Mouse (Mus musculus): ENCODE data around the gene Bckdk. TPM values are rescaled to one million over a fixed set of nuclear protein-coding genes. Genes with fewer than 3 reads are reported as not detected.

The Bckdk gene
- total and polyA plus RNA-seq, 3 experiments = 32.6 to 126 TPM; not detected in 1

GRCm38 (mm10) chr7:127921516-127921915, 17.6 kb downstream of the Bckdk start:
- peaks cover 2 to 13% of the 10 kb centered on the region in 2 experiments for H3K36me3 ChIP-seq (ENCODE audit: control insufficient read depth in 1 of 2, insufficient read depth in 2 of 2, low read length in 2 of 2)

GRCm38 (mm10) chr7:127922451-127923275, 18.8 kb downstream of the Bckdk start:
- Histone ChIP-seq H3K79me2 (ENCODE audit: control insufficient read depth, insufficient read depth, low read length, poor library complexity) (no peaks in the 10 kb centered on the region), H3K27me3 (ENCODE audit: control insufficient read depth in 1 of 2, insufficient read depth in 2 of 2, low read length in 2 of 2) (no peaks in the 10 kb centered on the region), H3K4me1 (ENCODE audit: control insufficient read depth in 1 of 2, insufficient read depth in 2 of 2, low read length in 2 of 2) (peaks cover 0 to 11% of the 10 kb centered on the region in 2 experiments; a peak in 2 of 4 replicates), H3K36me3 (ENCODE audit: control insufficient read depth in 1 of 2, insufficient read depth in 2 of 2, low read length in 2 of 2) (peaks cover 2 to 13% of the 10 kb centered on the region in 2 experiments), H3K27ac (ENCODE audit: control insufficient read depth, low read depth, low read length) (peak overlapping the region; percentile 52), H3K4me3 (ENCODE audit: control insufficient read depth in 1 of 2, insufficient read depth in 1 of 2, low read depth in 2 of 2, low read length in 2 of 2) (no peak overlapping the region), H3K9me3 (replicated peaks; ENCODE audit: insufficient read depth, low read length) (no peaks in the 10 kb centered on the region), H3K9ac (ENCODE audit: control insufficient read depth, low read depth, low read length, poor library complexity, severe bottlenecking) (no peak overlapping the region)
- TF ChIP-seq UBTF (IDR thresholded peaks at IDR 0.05; ENCODE audit: borderline replicate concordance, insufficient read depth, low read depth, low read length) (no peak), RAD21 (IDR thresholded peaks at IDR 0.05; ENCODE audit: low read depth, low read length) (no peak), MYC (IDR thresholded peaks at IDR 0.05; ENCODE audit: low read depth, low read length) (no peak), NRF1 (IDR thresholded peaks at IDR 0.05; ENCODE audit: insufficient read depth, low read depth, low read length, poor library complexity, severe bottlenecking) (no peak)
- peak; percentile 68 for DNase-seq (ENCODE audit: low read depth, low spot score)

More at GRCm38 (mm10) chr7:127921516-127921915, 17.6 kb downstream of the Bckdk start:
- H3K4me1 ChIP-seq (ENCODE audit: control insufficient read depth in 1 of 2, insufficient read depth in 2 of 2, low read length in 2 of 2) = peaks cover 0 to 11% of the 10 kb centered on the region in 2 experiments; a peak in 2 of 4 replicates
- H3K27ac ChIP-seq (ENCODE audit: control insufficient read depth, low read depth, low read length) = no peak overlapping the region
- no peaks in the 10 kb centered on the region for H3K9me3 ChIP-seq (replicated peaks; ENCODE audit: insufficient read depth, low read length)
- TF ChIP-seq USF2 (IDR thresholded peaks at IDR 0.05; ENCODE audit: borderline replicate concordance in 1 of 2, insufficient read depth in 1 of 2, low read depth in 1 of 2, low read length in 2 of 2) (no peak), SMC3 (IDR thresholded peaks at IDR 0.05; ENCODE audit: low read depth, low read length) (peak; percentile 38), ZNF384 (IDR thresholded peaks at IDR 0.05; ENCODE audit: low read depth, low read length) (no peak), UBTF (IDR thresholded peaks at IDR 0.05; ENCODE audit: borderline replicate concordance, insufficient read depth, low read depth, low read length) (no peak), CTCF (IDR thresholded peaks at IDR 0.05 in 2 of 3, conservative IDR thresholded peaks at IDR 0.05 in 1 of 3; ENCODE audit: control insufficient read depth in 1 of 3, insufficient read depth in 1 of 3, low read depth in 2 of 3, low read length in 3 of 3, poor library complexity in 1 of 3, severe bottlenecking in 1 of 3) (peak; percentile 53 to 71 (median 62)), RAD21 (IDR thresholded peaks at IDR 0.05; ENCODE audit: low read depth, low read length) (peak; percentile 12), TCF12 (IDR thresholded peaks at IDR 0.05; ENCODE audit: low read depth, low read length) (no peak), MEF2A (IDR thresholded peaks at IDR 0.05; ENCODE audit: extremely low read depth, insufficient replicate concordance, low read depth, low read length, poor library complexity, severe bottlenecking) (no peak)
- H3K27me3 ChIP-seq (ENCODE audit: control insufficient read depth in 1 of 2, insufficient read depth in 2 of 2, low read length in 2 of 2) = no peaks in the 10 kb centered on the region
- no peaks in the 10 kb centered on the region for H3K79me2 ChIP-seq (ENCODE audit: control insufficient read depth, insufficient read depth, low read length, poor library complexity)
- no peak overlapping the region for H3K9ac ChIP-seq (ENCODE audit: control insufficient read depth, low read depth, low read length, poor library complexity, severe bottlenecking)
- H3K4me3 ChIP-seq (ENCODE audit: control insufficient read depth in 1 of 2, insufficient read depth in 1 of 2, low read depth in 2 of 2, low read length in 2 of 2) = no peak overlapping the region
- peak; percentile 59 for DNase-seq (ENCODE audit: low read depth, low spot score)

GRCm38 (mm10) chr7:127923714-127924113, 19.8 kb downstream of the Bckdk start:
- Histone ChIP-seq H3K9ac (ENCODE audit: control insufficient read depth, low read depth, low read length, poor library complexity, severe bottlenecking) (no peak overlapping the region), H3K4me3 (ENCODE audit: control insufficient read depth in 1 of 2, insufficient read depth in 1 of 2, low read depth in 2 of 2, low read length in 2 of 2) (no peak overlapping the region), H3K79me2 (ENCODE audit: control insufficient read depth, insufficient read depth, low read length, poor library complexity) (no peaks in the 10 kb centered on the region), H3K27ac (ENCODE audit: control insufficient read depth, low read depth, low read length) (no peak overlapping the region), H3K9me3 (replicated peaks; ENCODE audit: insufficient read depth, low read length) (no peaks in the 10 kb centered on the region), H3K27me3 (ENCODE audit: control insufficient read depth in 1 of 2, insufficient read depth in 2 of 2, low read length in 2 of 2) (no peaks in the 10 kb centered on the region), H3K36me3 (ENCODE audit: control insufficient read depth in 1 of 2, insufficient read depth in 2 of 2, low read length in 2 of 2) (peaks cover 2 to 15% of the 10 kb centered on the region in 2 experiments), H3K4me1 (ENCODE audit: control insufficient read depth in 1 of 2, insufficient read depth in 2 of 2, low read length in 2 of 2) (peaks cover 0 to 13% of the 10 kb centered on the region in 2 experiments; a peak in 2 of 4 replicates)
- no peak for TF ChIP-seq EP300 (IDR thresholded peaks at IDR 0.05; ENCODE audit: low read depth in 1 of 2, low read length in 2 of 2)
- TF ChIP-seq MYC (IDR thresholded peaks at IDR 0.05; ENCODE audit: low read depth, low read length) = no peak
- no peak for TF ChIP-seq ETS1 (IDR thresholded peaks at IDR 0.05; ENCODE audit: low read depth, low read length)
- no peak for TF ChIP-seq USF1 (IDR thresholded peaks at IDR 0.05; ENCODE audit: low read depth, low read length)
- TF ChIP-seq GATA1 (IDR thresholded peaks at IDR 0.05; ENCODE audit: low read depth, low read length) = no peak
- no peak for DNase-seq (ENCODE audit: low read depth, low spot score)
